Mouse (Mus musculus): ENCODE measurements around the gene Cysrt1. TPM values are rescaled to one million over a fixed set of nuclear protein-coding genes. Genes with fewer than 3 reads are reported as not detected.

Cysrt1 gene
- polyA plus RNA-seq, 1 experiment from 2014 or later, result 16.5 TPM

DNA sequence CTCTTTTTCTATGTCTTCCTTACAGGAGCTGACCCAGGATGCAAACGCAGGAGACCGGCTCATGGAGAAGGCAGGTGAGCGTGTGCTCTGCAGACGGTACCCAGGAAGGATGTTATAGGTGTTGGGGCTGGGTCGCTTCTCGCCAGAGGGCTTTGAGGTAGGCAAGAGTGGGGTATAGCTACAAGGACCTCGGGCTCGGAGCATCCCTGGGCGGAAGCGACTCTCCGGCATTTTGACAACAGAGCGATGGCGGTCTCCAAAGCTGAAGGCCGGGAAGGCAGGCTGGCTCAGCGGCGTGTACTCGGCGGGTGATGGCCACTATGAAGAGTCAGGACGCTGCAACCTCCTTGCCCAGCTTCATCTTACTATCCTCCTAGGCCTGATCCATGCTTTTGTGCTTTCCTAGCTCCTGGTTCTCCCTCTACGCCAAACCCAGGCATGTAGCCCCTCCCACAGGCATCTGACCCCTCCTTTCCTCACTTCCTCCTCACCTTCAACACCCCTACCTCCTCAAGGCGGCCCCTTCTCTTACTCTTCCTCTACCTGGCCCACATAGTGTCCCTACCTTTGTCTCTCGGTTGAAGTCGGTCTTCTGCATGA lies 28.9 kb downstream of the Cysrt1 start:
- Histone ChIP-seq H3K9me3 (ENCODE audit: control insufficient read depth) (no peaks in the 10 kb centered on the region), H3K4me2 (replicated peaks; ENCODE audit: low read depth) (no peak overlapping the region), H3K9ac (ENCODE audit: low read depth, low read length) (no peak overlapping the region), H3K4me3 (ENCODE audit: low read depth, low read length) (no peak overlapping the region), H3K36me3 (ENCODE audit: control insufficient read depth, insufficient read depth) (peaks cover 6% of the 10 kb centered on the region; the same call in 1 of the 2 replicates), H3K27ac (ENCODE audit: low read depth, low read length) (no peak overlapping the region), H3K27me3 (replicated peaks; ENCODE audit: control insufficient read depth, insufficient read depth, low read length) (no peaks in the 10 kb centered on the region), H3K4me1 (replicated peaks; ENCODE audit: control insufficient read depth, insufficient read depth, low read length) (0 out of 2 replicates have a peak, but pooled peaks cover 7% of the 10 kb centered on the region)
- no peak for ATAC-seq
- WGBS, result 69% methylated on average over 23 of the region's 23 CpGs
- TF ChIP-seq CTCF (IDR thresholded peaks at IDR 0.05; ENCODE audit: low read depth), result no peak

DNA sequence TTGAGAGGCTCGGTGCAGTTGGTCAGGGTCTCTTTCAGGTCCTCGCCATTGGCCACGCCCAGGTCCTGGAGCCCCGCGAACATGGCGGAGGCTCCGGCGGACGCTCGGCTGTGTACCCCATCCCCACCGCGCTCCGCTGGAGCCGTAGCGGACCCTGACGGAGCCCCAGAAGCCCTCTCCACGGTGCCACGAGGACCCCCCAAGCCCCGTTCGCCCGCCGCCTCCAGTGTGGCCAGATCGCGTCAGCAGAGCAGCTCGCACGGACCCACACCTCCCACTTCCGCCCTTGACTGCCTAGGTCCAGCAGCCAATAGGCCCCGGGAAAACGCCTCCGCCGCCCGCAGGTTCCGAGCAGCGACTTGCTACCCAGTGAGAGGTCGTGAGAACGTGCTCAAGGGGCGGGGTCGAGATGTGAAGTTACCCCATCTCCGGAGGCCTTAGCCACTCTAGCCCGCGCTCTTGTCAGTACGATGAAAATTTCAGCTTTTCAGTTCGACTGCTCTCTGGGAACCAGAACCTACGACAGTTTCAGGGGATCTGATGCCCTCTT lies 31.1 kb downstream of the Cysrt1 start, which contains the start of gene Nelfb:
TSS of gene Nelfb (minus strand) at position 369 of the 550 bp plus-strand sequence.
- peak within 1 kb of the TSS; percentile 87 for H3K27ac ChIP-seq (ENCODE audit: low read depth, low read length)
- peak within 1 kb of the TSS; percentile 87 for H3K4me2 ChIP-seq (replicated peaks; ENCODE audit: low read depth)
- H3K36me3 ChIP-seq (ENCODE audit: control insufficient read depth, insufficient read depth), result peaks cover 25% of the 10 kb centered on the region
- no peak for TF ChIP-seq CTCF (IDR thresholded peaks at IDR 0.05; ENCODE audit: low read depth)
- H3K4me1 ChIP-seq (replicated peaks; ENCODE audit: control insufficient read depth, insufficient read depth, low read length), result 0 out of 2 replicates have a peak, but pooled peaks cover 8% of the 10 kb centered on the region
- peak within 1 kb of the TSS; percentile 85 for H3K9ac ChIP-seq (ENCODE audit: low read depth, low read length)
- WGBS, result under 1% methylated on average over 44 of the region's 44 CpGs
- no peaks in the 10 kb centered on the region for H3K27me3 ChIP-seq (replicated peaks; ENCODE audit: control insufficient read depth, insufficient read depth, low read length)
- peak within 1 kb of the TSS; percentile 95 for H3K4me3 ChIP-seq (ENCODE audit: low read depth, low read length)
- no peaks in the 10 kb centered on the region for H3K9me3 ChIP-seq (ENCODE audit: control insufficient read depth)
- peak; percentile 81 for ATAC-seq

DNA sequence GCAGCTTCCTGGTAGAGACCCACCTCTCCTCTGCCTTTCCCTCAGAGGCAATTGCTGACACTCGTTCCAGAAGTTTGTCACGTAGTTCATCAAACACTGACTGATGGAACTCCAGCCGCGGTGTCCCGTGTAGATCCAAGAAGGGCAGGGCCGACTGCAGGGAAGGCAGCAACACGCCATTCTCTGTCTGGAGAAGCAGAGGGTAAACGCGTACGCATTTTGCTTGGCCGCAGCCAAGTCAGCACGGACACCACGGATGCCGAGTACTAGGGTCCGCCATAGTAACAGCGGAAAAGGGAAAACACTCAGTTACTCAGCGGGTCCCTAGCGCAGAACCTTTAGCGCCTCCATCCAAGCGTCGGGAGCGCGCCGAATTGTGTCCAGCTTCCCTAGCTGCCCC lies 31.6 kb downstream of the Cysrt1 start:
- ATAC-seq, result peak; percentile 14; the same call in 1 of the 2 replicates

DNA sequence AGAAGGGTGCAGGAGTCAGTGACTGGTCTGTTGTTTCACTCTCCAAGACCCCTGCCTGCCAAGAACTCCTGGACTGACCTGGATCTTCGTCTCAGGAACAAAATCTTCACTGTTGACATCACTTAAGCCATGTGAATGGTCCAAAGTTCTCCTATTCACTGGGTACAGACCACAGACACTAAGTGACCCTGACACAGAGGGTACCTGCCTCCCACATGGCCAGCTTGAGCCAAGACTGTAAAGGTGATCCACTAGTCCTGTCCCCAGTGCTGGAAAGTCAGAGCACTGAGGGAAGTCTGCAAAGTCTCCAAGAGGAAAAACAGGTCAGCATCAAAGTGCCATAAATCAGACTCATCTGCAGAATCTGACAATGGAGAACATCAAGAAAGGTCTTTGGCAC lies 34.7 kb downstream of the Cysrt1 start:
- Histone ChIP-seq H3K27ac (ENCODE audit: low read depth, low read length) (peak overlapping the region; percentile 35; the same call in 1 of the 2 replicates), H3K9ac (ENCODE audit: low read depth, low read length) (no peak overlapping the region), H3K27me3 (replicated peaks; ENCODE audit: control insufficient read depth, insufficient read depth, low read length) (no peaks in the 10 kb centered on the region), H3K9me3 (ENCODE audit: control insufficient read depth) (no peaks in the 10 kb centered on the region), H3K4me1 (replicated peaks; ENCODE audit: control insufficient read depth, insufficient read depth, low read length) (0 out of 2 replicates have a peak, but pooled peaks cover 8% of the 10 kb centered on the region), H3K36me3 (ENCODE audit: control insufficient read depth, insufficient read depth) (peaks cover 60% of the 10 kb centered on the region), H3K4me3 (ENCODE audit: low read depth, low read length) (no peak overlapping the region), H3K4me2 (replicated peaks; ENCODE audit: low read depth) (no peak overlapping the region)
- 83% methylated on average over 1 of the region's 1 CpGs for WGBS
- no peak for ATAC-seq
- TF ChIP-seq CTCF (IDR thresholded peaks at IDR 0.05; ENCODE audit: low read depth), result no peak

More for the DNA sequence above, 31.6 kb downstream of the Cysrt1 start:
- Histone ChIP-seq H3K4me3 (ENCODE audit: low read depth, low read length) (peak overlapping the region; percentile 95), H3K36me3 (ENCODE audit: control insufficient read depth, insufficient read depth) (peaks cover 30% of the 10 kb centered on the region), H3K27me3 (replicated peaks; ENCODE audit: control insufficient read depth, insufficient read depth, low read length) (no peaks in the 10 kb centered on the region), H3K27ac (ENCODE audit: low read depth, low read length) (peak overlapping the region; percentile 87), H3K9me3 (ENCODE audit: control insufficient read depth) (no peaks in the 10 kb centered on the region), H3K4me2 (replicated peaks; ENCODE audit: low read depth) (peak overlapping the region; percentile 87), H3K4me1 (replicated peaks; ENCODE audit: control insufficient read depth, insufficient read depth, low read length) (0 out of 2 replicates have a peak, but pooled peaks cover 8% of the 10 kb centered on the region), H3K9ac (ENCODE audit: low read depth, low read length) (peak overlapping the region; percentile 85)
- TF ChIP-seq CTCF (IDR thresholded peaks at IDR 0.05; ENCODE audit: low read depth), result no peak
- under 1% methylated on average over 24 of the region's 24 CpGs for WGBS

DNA sequence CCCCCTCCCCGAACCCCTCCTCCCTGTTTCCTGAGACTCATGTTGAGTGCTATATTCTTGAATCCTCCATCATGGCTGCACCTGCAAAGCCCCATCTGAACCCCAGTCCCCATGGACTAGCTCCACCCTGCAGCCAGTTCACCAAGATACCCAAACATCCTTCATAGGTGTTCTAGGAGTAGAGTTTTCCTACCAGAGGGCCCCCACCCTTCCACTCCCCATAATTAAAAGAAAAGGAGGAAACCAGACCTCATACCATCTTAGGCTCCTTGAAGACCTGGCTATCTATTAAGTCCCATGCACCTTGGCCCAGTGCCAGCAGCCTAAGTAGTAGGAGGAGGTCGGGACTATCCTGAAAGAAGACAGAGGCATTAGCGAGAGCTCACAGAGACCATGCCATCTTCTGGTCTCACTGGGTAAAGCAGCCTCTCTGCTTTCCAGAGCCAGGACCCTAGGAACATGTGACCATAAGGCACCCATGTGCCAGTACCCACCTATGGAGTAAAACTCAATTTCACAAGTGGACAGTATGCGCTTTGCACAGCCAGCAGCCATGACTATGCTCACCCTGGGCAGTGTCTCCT lies 38.5 kb downstream of the Cysrt1 start:
- Histone ChIP-seq H3K9me3 (ENCODE audit: control insufficient read depth) (no peaks in the 10 kb centered on the region), H3K4me1 (replicated peaks; ENCODE audit: control insufficient read depth, insufficient read depth, low read length) (0 out of 2 replicates have a peak, but pooled peaks cover 2% of the 10 kb centered on the region), H3K4me3 (ENCODE audit: low read depth, low read length) (no peak overlapping the region), H3K27me3 (replicated peaks; ENCODE audit: control insufficient read depth, insufficient read depth, low read length) (no peaks in the 10 kb centered on the region), H3K27ac (ENCODE audit: low read depth, low read length) (no peak overlapping the region), H3K4me2 (replicated peaks; ENCODE audit: low read depth) (no peak overlapping the region), H3K36me3 (ENCODE audit: control insufficient read depth, insufficient read depth) (peaks cover 95% of the 10 kb centered on the region), H3K9ac (ENCODE audit: low read depth, low read length) (no peak overlapping the region)
- peak; percentile 62 for TF ChIP-seq CTCF (IDR thresholded peaks at IDR 0.05; ENCODE audit: low read depth)
- no peak for ATAC-seq
- WGBS, result 52% methylated on average over 4 of the region's 4 CpGs

DNA sequence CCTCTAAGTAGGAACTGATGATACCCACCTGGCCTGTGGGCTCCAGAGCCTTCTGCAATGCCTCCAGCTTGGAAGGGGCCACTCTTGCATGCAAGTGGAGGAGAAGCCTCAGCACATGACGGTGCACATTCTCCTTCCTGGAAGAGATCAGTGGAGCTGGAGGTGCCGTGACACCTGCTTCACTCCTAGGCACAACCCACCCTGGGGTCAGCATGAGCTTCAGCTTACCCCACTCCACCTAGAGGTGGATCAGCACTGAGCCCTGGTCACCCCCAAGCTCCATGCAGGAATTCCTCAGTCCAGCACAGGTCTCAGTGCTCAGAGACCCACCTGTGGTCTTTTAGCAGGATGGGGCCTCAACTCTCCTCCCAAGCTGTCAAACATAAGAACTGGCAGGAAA lies 41.6 kb downstream of the Cysrt1 start:
- Histone ChIP-seq H3K27ac (ENCODE audit: low read depth, low read length) (no peak overlapping the region), H3K4me2 (replicated peaks; ENCODE audit: low read depth) (no peak overlapping the region), H3K27me3 (replicated peaks; ENCODE audit: control insufficient read depth, insufficient read depth, low read length) (no peaks in the 10 kb centered on the region), H3K9ac (ENCODE audit: low read depth, low read length) (no peak overlapping the region), H3K36me3 (ENCODE audit: control insufficient read depth, insufficient read depth) (peaks cover 76% of the 10 kb centered on the region), H3K9me3 (ENCODE audit: control insufficient read depth) (no peaks in the 10 kb centered on the region), H3K4me1 (replicated peaks; ENCODE audit: control insufficient read depth, insufficient read depth, low read length) (0 out of 2 replicates have a peak, but pooled peaks cover 8% of the 10 kb centered on the region), H3K4me3 (ENCODE audit: low read depth, low read length) (no peak overlapping the region)
- WGBS, result 95% methylated on average over 2 of the region's 2 CpGs
- no peak for ATAC-seq
- no peak for TF ChIP-seq CTCF (IDR thresholded peaks at IDR 0.05; ENCODE audit: low read depth)
